Mouse (Mus musculus) left cerebral cortex, adult 2 months (tissue): ENCODE data around the gene Plekhg5. TPM values are rescaled to one million over a fixed set of nuclear protein-coding genes. Genes with fewer than 3 reads are reported as not detected.

ENCODE experiments used
- DNase-seq, 2 experiments: peaks; one replicate each; pipeline ENCODE4 v3.0.0; 2021 to 2022; ENCODE audit warnings: low spot score in 2 of 2, mixed read lengths in 1 of 2; ENCODE audit errors: extremely low spot score in 1 of 2
- H3K27ac ChIP-seq: fragments of 200-600 bp; 2 replicates; pipeline ENCODE4 v1.8.1; 2022
- H3K4me3 ChIP-seq: fragments of 200-600 bp; 2 replicates; pipeline ENCODE4 v1.8.1; 2022
- CTCF ChIP-seq: fragments of 200-600 bp; IDR thresholded peaks from 2 replicates; pipeline ENCODE4 v1.8.1; 2022; ENCODE audit warnings: antibody characterized with exemption, mild to moderate bottlenecking, moderate library complexity
- intact Hi-C: fragments of 180-260 bp; cut with DNase I; formaldehyde crosslinking; loops from one replicate; pipeline ENCODE4 v1.15.1; 2025
- total RNA-seq, 2 experiments: library from RNA; stranded (reverse); gene quantifications; 2 replicates each; pipeline ENCODE4 v1.2.3; 2021

Gene Plekhg5
- total RNA-seq, 2 experiments from 2014 or later: 89.1 to 101 TPM

DNA sequence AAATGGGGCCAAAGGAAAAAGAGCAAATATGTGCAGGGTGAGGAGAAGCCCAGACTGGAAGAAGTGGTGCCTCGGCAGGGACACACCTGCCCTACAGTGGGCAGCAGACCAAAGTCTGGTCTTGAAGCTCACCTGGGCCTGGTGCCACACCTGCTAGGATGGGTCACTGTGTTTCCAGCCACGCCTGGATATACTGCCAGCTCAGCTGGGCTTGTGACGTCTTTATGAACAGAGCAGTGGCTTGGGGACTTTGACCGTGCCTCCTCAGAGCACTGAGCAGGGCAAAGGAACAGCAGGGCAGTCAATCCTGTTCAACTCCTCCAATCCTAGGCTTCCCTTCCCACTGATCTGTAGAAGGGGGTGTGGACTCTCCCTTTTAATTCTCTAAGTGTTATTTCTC is 88.5 kb downstream of the Plekhg5 start:
- Histone ChIP-seq H3K27ac (no peak overlapping the region), H3K4me3 (no peak overlapping the region)
- no peak for DNase-seq
- no peak for TF ChIP-seq CTCF
- intact Hi-C loops: no loop called here

- intact Hi-C loops: no loop called here
- H3K4me3 ChIP-seq: no peak overlapping the region
- no peak for TF ChIP-seq CTCF
- no peak for DNase-seq
- H3K27ac ChIP-seq: no peak overlapping the region
Observed at GRCm38 (mm10) chr4:152161601-152162000, 89.3 kb downstream of the Plekhg5 start.

DNA sequence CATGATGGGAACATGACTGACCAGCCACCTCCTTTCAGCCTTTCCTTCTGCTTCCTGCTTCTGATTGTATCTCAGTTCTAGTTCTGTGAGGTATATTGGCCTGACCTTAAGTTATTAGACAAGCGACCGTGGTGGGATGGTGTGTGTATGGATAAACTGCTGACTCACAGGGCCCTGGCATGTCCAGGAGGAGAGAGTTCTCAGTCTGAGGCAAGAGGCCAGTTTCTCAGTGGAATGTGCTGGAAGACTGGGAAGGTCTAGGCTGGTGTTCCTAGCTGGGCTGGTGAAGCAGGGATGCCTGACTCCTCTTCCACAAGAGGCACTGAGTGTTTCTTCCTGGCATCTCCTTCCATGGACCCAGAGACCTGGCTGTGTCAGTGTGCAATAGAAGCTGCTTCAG is 90.5 kb downstream of the Plekhg5 start:
- no peak overlapping the region for H3K4me3 ChIP-seq
- TF ChIP-seq CTCF: no peak
- H3K27ac ChIP-seq: no peak overlapping the region
- intact Hi-C loops: no loop called here
- DNase-seq: no peak

Other genes starting within 250 kb of the Plekhg5 start
- gene Camta1, start 210.6 kb upstream of the Plekhg5 start, total RNA-seq: 100 to 1,000 TPM; 242 to 255 TPM
- gene Dnajc11, start 138.8 kb upstream of the Plekhg5 start, total RNA-seq: 10 to 100 TPM; 61.8 to 66.6 TPM
- gene Thap3, start 83.5 kb upstream of the Plekhg5 start, total RNA-seq: 10 to 100 TPM; 19.2 to 20.7 TPM
- 10 to 100 TPM; 18.9 to 19.6 TPM for gene Phf13, start 76.2 kb upstream of the Plekhg5 start, total RNA-seq
- gene Klhl21, start 63.7 kb upstream of the Plekhg5 start, total RNA-seq: 10 to 100 TPM; 18.5 to 19.3 TPM
- 10 to 100 TPM; 13.6 to 13.9 TPM for gene Zbtb48, start 44.8 kb upstream of the Plekhg5 start, total RNA-seq
- under 1 TPM; 0.49 to 0.95 TPM for gene Tas1r1, start 33.9 kb upstream of the Plekhg5 start, total RNA-seq
- gene Nol9, start 33.2 kb upstream of the Plekhg5 start, total RNA-seq: 10 to 100 TPM; 18.2 to 19.2 TPM
- 10 to 100 TPM; 16.4 to 28.6 TPM for gene Tnfrsf25, start 43.4 kb downstream of the Plekhg5 start, total RNA-seq
- 1 to 10 TPM; 2.1 to 2.6 TPM for gene Espn, start 79.9 kb downstream of the Plekhg5 start, total RNA-seq
- not detected for gene Hes2, start 86.4 kb downstream of the Plekhg5 start, total RNA-seq
- gene Acot7, start 105.6 kb downstream of the Plekhg5 start, total RNA-seq: 100 to 1,000 TPM; 300 to 307 TPM
- 10 to 100 TPM; 29.6 to 35.9 TPM for gene Gpr153, start 201.7 kb downstream of the Plekhg5 start, total RNA-seq
- gene Hes3, start 219.2 kb downstream of the Plekhg5 start, total RNA-seq: under 1 TPM; 0.30 to 0.32 TPM
- 10 to 100 TPM; 49.8 to 54.3 TPM for gene Icmt, start 224.7 kb downstream of the Plekhg5 start, total RNA-seq
- gene Rnf207, start 246.5 kb downstream of the Plekhg5 start, total RNA-seq: 10 to 100 TPM; 17.0 to 18.6 TPM